Mouse (Mus musculus): ENCODE data around the gene Kifc3.

GRCm38 (mm10) chr8:95101972-95102371, 100.6 kb downstream of the Kifc3 start:
- peak; percentile 30 for TF ChIP-seq CTCF (IDR thresholded peaks at IDR 0.05; ENCODE audit: low read depth)
- TF ChIP-seq EP300 (IDR thresholded peaks at IDR 0.05; ENCODE audit: low read depth) = no peak

Data from heart, postnatal 0 days (tissue).